Mouse (Mus musculus) kidney, postnatal 0 days (tissue): Measurements from ENCODE around the gene Ddi2. TPM values are rescaled to one million over a fixed set of nuclear protein-coding genes. Genes with fewer than 3 reads are reported as not detected.

Source experiments
- ATAC-seq: fragments of 200-750 bp; cut with Nextera tagmentation; replicated peaks from 2 replicates; pipeline ENCODE4 v1.8.0; 2017; ENCODE audit warnings: low read depth, moderate number of reproducible peaks, moderate TSS enrichment, moderate library complexity; ENCODE audit not compliant: low FRiP score
- DNase-seq: peaks from one replicate; pipeline ENCODE4 v3.0.0-alpha.2; 2016; ENCODE audit warnings: low spot score
- H3K27ac ChIP-seq: fragments of 300-500 bp; sonication (generic); 2 replicates; pipeline ENCODE4 v1.5.1; 2014; ENCODE audit warnings: mild to moderate bottlenecking
- H3K27me3 ChIP-seq: fragments of 300-500 bp; sonication (generic); 2 replicates; pipeline ENCODE4 v1.6.1; 2014; ENCODE audit warnings: low read length, mixed read lengths; ENCODE audit not compliant: insufficient read depth
- H3K36me3 ChIP-seq: fragments of 300-500 bp; sonication (generic); 2 replicates; pipeline ENCODE4 v1.6.1; 2014; ENCODE audit warnings: low read length, mixed read lengths; ENCODE audit not compliant: insufficient read depth
- H3K4me1 ChIP-seq: fragments of 300-500 bp; sonication (generic); replicated peaks from 2 replicates; pipeline ENCODE4 v1.6.1; 2014; ENCODE audit warnings: antibody characterized with exemption, low read length, mixed read lengths; ENCODE audit not compliant: insufficient read depth
- H3K4me2 ChIP-seq: fragments of 300-500 bp; sonication (generic); 2 replicates; pipeline ENCODE4 v1.6.1; 2014; ENCODE audit warnings: mild to moderate bottlenecking, low read length, moderate library complexity, mixed read lengths
- H3K4me3 ChIP-seq: fragments of 300-500 bp; sonication (generic); replicated peaks from 2 replicates; pipeline ENCODE4 v1.5.1; 2014; ENCODE audit warnings: low read depth, low read length
- H3K9ac ChIP-seq: fragments of 300-500 bp; sonication (generic); 2 replicates; pipeline ENCODE4 v1.6.1; 2014; ENCODE audit warnings: low read depth, low read length
- H3K9me3 ChIP-seq: fragments of 300-500 bp; sonication (generic); replicated peaks from 2 replicates; pipeline ENCODE4 v1.6.1; 2016; ENCODE audit warnings: low read length, inconsistent platforms, mixed read lengths
- CTCF ChIP-seq: IDR thresholded peaks from 2 replicates; pipeline ENCODE4 v1.5.1; 2016; ENCODE audit warnings: antibody characterized with exemption, low read depth, mild to moderate bottlenecking, moderate library complexity
- WGBS: fragments of 180-500 bp; shearing (Covaris S2); extraction: QIAGEN DNeasy Blood & Tissue Kit; methylation state at CpG from one replicate; pipeline ENCODE4 v1.1.7; 2014; 5-methylcytosine and 5-hydroxymethylcytosine counted together
- polyA plus RNA-seq: library from polyadenylated mRNA; unstranded; fragments of >200 nt; fragmentation: Nextera tagmentation; extraction: Ambion mirVana; gene quantifications from 2 replicates; pipeline ENCODE4 v1.2.1, GENCODE M21; 2015

Gene Ddi2
- polyA plus RNA-seq, 1 experiment from 2014 or later: 16.4 TPM

GRCm38 (mm10) chr4:141682706-141683230 lies 40.5 kb downstream of the Ddi2 start:
- Histone ChIP-seq H3K9ac (no peak overlapping the region), H3K4me2 (no peak overlapping the region), H3K9me3 (no peaks in the 10 kb centered on the region), H3K27ac (no peak overlapping the region), H3K4me3 (no peak overlapping the region), H3K27me3 (no peaks in the 10 kb centered on the region), H3K4me1 (0 out of 2 replicates have a peak, but pooled peaks cover 5% of the 10 kb centered on the region), H3K36me3 (peaks cover 38% of the 10 kb centered on the region)
- TF ChIP-seq CTCF: no peak
- DNase-seq (no peak), ATAC-seq (no peak)
- WGBS: 73% methylated on average over 12 of the region's 12 CpGs

GRCm38 (mm10) chr4:141681767-141682166 lies 41.5 kb downstream of the Ddi2 start:
- Histone ChIP-seq H3K27ac (peak overlapping the region; percentile 13; the same call in 1 of the 2 replicates), H3K9me3 (no peaks in the 10 kb centered on the region), H3K4me2 (no peak overlapping the region), H3K9ac (no peak overlapping the region), H3K4me1 (0 out of 2 replicates have a peak, but pooled peaks cover 5% of the 10 kb centered on the region), H3K36me3 (peaks cover 33% of the 10 kb centered on the region), H3K27me3 (no peaks in the 10 kb centered on the region), H3K4me3 (no peak overlapping the region)
- no peak for TF ChIP-seq CTCF
- ATAC-seq (no peak), DNase-seq (no peak)
- 45% methylated on average over 7 of the region's 7 CpGs for WGBS

- DNase-seq: no peak
- H3K9ac ChIP-seq: no peak overlapping the region
- 45% methylated on average over 12 of the region's 12 CpGs for WGBS
- no peak overlapping the region for H3K4me3 ChIP-seq
- no peak for ATAC-seq
- H3K27me3 ChIP-seq: no peaks in the 10 kb centered on the region
- no peak overlapping the region for H3K4me2 ChIP-seq
- no peak for TF ChIP-seq CTCF
- no peak overlapping the region for H3K27ac ChIP-seq
- 0 out of 2 replicates have a peak, but pooled peaks cover 5% of the 10 kb centered on the region for H3K4me1 ChIP-seq
- H3K36me3 ChIP-seq: peaks cover 28% of the 10 kb centered on the region
- H3K9me3 ChIP-seq: no peaks in the 10 kb centered on the region
Measured at GRCm38 (mm10) chr4:141680892-141681291, 42.3 kb downstream of the Ddi2 start.

- Histone ChIP-seq H3K9me3 (no peaks in the 10 kb centered on the region), H3K36me3 (peaks cover 10% of the 10 kb centered on the region), H3K4me3 (no peak overlapping the region), H3K4me2 (no peak overlapping the region), H3K4me1 (0 out of 2 replicates have a peak, but pooled peaks cover 5% of the 10 kb centered on the region), H3K9ac (no peak overlapping the region), H3K27me3 (no peaks in the 10 kb centered on the region), H3K27ac (no peak overlapping the region)
- ATAC-seq: no peak
- no peak for TF ChIP-seq CTCF
- 78% methylated on average over 2 of the region's 2 CpGs for WGBS
- DNase-seq: no peak
Measured at GRCm38 (mm10) chr4:141679016-141679415, 44.2 kb downstream of the Ddi2 start.

- no peak overlapping the region for H3K4me2 ChIP-seq
- no peak for TF ChIP-seq CTCF
- no peak for ATAC-seq
- H3K27me3 ChIP-seq: no peaks in the 10 kb centered on the region
- H3K4me3 ChIP-seq: no peak overlapping the region
- no peak overlapping the region for H3K27ac ChIP-seq
- no peak for DNase-seq
- H3K9ac ChIP-seq: no peak overlapping the region
- H3K4me1 ChIP-seq: no peaks in the 10 kb centered on the region
- 78% methylated on average over 5 of the region's 5 CpGs for WGBS
- H3K9me3 ChIP-seq: no peaks in the 10 kb centered on the region
- H3K36me3 ChIP-seq: no peaks in the 10 kb centered on the region
Measured at GRCm38 (mm10) chr4:141676462-141676979, 46.7 kb downstream of the Ddi2 start.

GRCm38 (mm10) chr4:141672325-141672724 lies 50.9 kb downstream of the Ddi2 start:
- ATAC-seq: no peak

GRCm38 (mm10) chr4:141671389-141671788 lies 51.8 kb downstream of the Ddi2 start:
- H3K9ac ChIP-seq: no peak overlapping the region
- H3K27me3 ChIP-seq: no peaks in the 10 kb centered on the region
- no peak overlapping the region for H3K4me2 ChIP-seq
- WGBS: 66% methylated on average over 4 of the region's 4 CpGs
- no peaks in the 10 kb centered on the region for H3K9me3 ChIP-seq
- ATAC-seq (no peak), DNase-seq (no peak)
- no peak overlapping the region for H3K27ac ChIP-seq
- TF ChIP-seq CTCF: no peak
- no peaks in the 10 kb centered on the region for H3K36me3 ChIP-seq
- no peaks in the 10 kb centered on the region for H3K4me1 ChIP-seq
- H3K4me3 ChIP-seq: no peak overlapping the region

More at GRCm38 (mm10) chr4:141672325-141672724, 50.9 kb downstream of the Ddi2 start:
- Histone ChIP-seq H3K27ac (no peak overlapping the region), H3K4me2 (no peak overlapping the region), H3K4me3 (no peak overlapping the region), H3K9me3 (no peaks in the 10 kb centered on the region), H3K36me3 (no peaks in the 10 kb centered on the region), H3K4me1 (no peaks in the 10 kb centered on the region), H3K9ac (no peak overlapping the region), H3K27me3 (no peaks in the 10 kb centered on the region)
- no peak for TF ChIP-seq CTCF
- no peak for DNase-seq
- WGBS: 83% methylated on average over 13 of the region's 13 CpGs
